Comparison of ENCODE assay signal across 9 mouse cellular contexts in the genomic region with DNA sequence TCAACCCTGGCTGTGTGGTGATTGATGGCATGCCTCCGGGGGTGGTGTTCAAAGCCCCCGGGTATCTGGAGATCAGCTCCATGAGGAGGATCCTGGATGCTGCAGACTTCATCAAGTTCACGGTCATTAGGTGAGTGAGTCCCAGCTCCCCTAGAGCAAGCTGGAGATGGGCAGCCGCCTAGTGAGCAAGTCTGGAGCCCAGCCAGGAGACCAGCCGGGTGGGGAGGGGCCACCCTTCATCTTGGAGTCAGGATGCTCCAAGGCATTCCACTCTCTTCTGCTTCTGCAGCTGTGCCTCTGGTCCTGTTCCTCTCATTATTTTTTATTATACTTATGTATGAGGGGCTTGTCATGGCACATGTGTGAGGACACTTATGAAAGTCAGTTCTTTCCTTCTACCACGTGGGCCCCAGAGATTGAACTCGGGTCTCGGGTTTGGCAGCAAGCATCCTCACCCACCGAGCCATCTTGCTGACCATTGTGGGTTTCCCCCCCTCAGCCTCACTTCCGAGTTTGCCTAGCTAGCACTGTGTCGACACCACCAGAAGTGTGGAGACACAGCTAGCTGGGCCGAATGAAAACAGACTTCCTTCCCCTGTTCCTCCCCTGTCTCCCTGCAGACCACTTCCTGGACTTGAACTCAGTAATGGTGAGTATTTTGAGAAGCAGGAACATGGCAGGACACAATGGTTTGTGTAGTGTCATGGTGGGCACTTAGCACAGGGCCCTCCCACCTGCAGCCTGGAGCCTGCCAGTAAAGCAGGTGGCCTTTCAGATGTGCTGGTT. TPM values are rescaled to one million over a fixed set of nuclear protein-coding genes. Genes with fewer than 3 reads are reported as not detected.
DNase-seq lines count a peak whose midpoint lies in the region; ATAC-seq and TF ChIP-seq lines count a peak whose summit lies in the region.
"Had no signal": no experiment of that assay in that cellular context is flagged by ENCODE, and none has a peak within 500 bp of the region (broad histone marks: within the 10 kb centered on the region; RNA-seq: fewer than 3 reads in every experiment).

No protein-coding gene starts in this region.

- H3K27ac ChIP-seq in intestine, embryonic 15.5 days, result no peak overlapping the region
- H3K27ac ChIP-seq in intestine, embryonic 16.5 days (ENCODE audit: low read length), result no peak overlapping the region
- peak overlapping the region; percentile 76 for H3K27ac ChIP-seq in bone marrow macrophage, adult 2 months (ENCODE audit: insufficient read depth, low read depth, low read length)
- H3K27ac ChIP-seq: limb, embryonic 12.5 days had no signal

- H3K4me3 ChIP-seq in intestine, embryonic 15.5 days (replicated peaks), result no peak overlapping the region
- H3K4me3 ChIP-seq in intestine, embryonic 16.5 days (ENCODE audit: low read length), result no peak overlapping the region
- no peak overlapping the region for H3K4me3 ChIP-seq in lung, adult 2 months (replicated peaks; ENCODE audit: extremely low read depth, low read depth, low read length)
- H3K4me3 ChIP-seq in bone marrow macrophage, adult 2 months (ENCODE audit: insufficient read depth, low read length), result no peak overlapping the region
- H3K4me3 ChIP-seq: limb, embryonic 12.5 days had no signal

- peak; percentile 39 for DNase-seq in lung, postnatal 14 days
- DNase-seq in lung, adult 2 months, result no peak
- DNase-seq in embryo, embryonic 10.5 days (ENCODE audit: low spot score), result no peak
- no peak for DNase-seq in spleen, adult 12 weeks (ENCODE audit: low spot score)

- H3K9me3 ChIP-seq in intestine, embryonic 15.5 days, result no peaks in the 10 kb centered on the region
- no peaks in the 10 kb centered on the region for H3K9me3 ChIP-seq in intestine, embryonic 16.5 days (ENCODE audit: control insufficient read depth, low read length)

- H3K36me3 ChIP-seq in intestine, embryonic 15.5 days, result no peaks in the 10 kb centered on the region
- H3K36me3 ChIP-seq in intestine, embryonic 16.5 days (ENCODE audit: control insufficient read depth, insufficient read depth, low read length), result no peaks in the 10 kb centered on the region

- H3K27me3 ChIP-seq in intestine, embryonic 15.5 days (replicated peaks), result no peaks in the 10 kb centered on the region
- H3K27me3 ChIP-seq in intestine, embryonic 16.5 days (replicated peaks; ENCODE audit: control insufficient read depth, insufficient read depth, low read length), result no peaks in the 10 kb centered on the region
- H3K27me3 ChIP-seq: limb, embryonic 12.5 days had no signal

- no peak for TF ChIP-seq CTCF in lung, adult 2 months (IDR thresholded peaks at IDR 0.05; ENCODE audit: insufficient read depth, low read length)
- no peak for TF ChIP-seq CTCF in bone marrow macrophage, adult 2 months (IDR thresholded peaks at IDR 0.05; ENCODE audit: low read depth, low read length)

- H3K4me1 ChIP-seq in intestine, embryonic 15.5 days (replicated peaks), result peaks cover 4% of the 10 kb centered on the region; the same call in 1 of the 2 replicates
- H3K4me1 ChIP-seq in intestine, embryonic 16.5 days (ENCODE audit: control insufficient read depth, insufficient read depth, low read length), result 0 out of 2 replicates have a peak, but pooled peaks cover 4% of the 10 kb centered on the region
- H3K4me1 ChIP-seq in lung, adult 2 months (ENCODE audit: control insufficient read depth, insufficient read depth, low read length), result peaks cover 4% of the 10 kb centered on the region
- H3K4me1 ChIP-seq in bone marrow macrophage, adult 2 months (ENCODE audit: control insufficient read depth, insufficient read depth, low read length), result peaks cover 18% of the 10 kb centered on the region
- H3K4me1 ChIP-seq: limb, embryonic 12.5 days had no signal

- 0 out of 2 replicates have a peak overlapping the region, but pooled peaks have one; percentile 10 for H3K9ac ChIP-seq in intestine, embryonic 15.5 days
- H3K9ac ChIP-seq in intestine, embryonic 16.5 days (ENCODE audit: low read depth, low read length), result no peak overlapping the region
- H3K9ac ChIP-seq: limb, embryonic 12.5 days had no signal

- 62% methylated on average over 12 of the region's 12 CpGs for WGBS in intestine, embryonic 15.5 days
- 61% methylated on average over 12 of the region's 12 CpGs for WGBS in intestine, embryonic 16.5 days
- 42% methylated on average over 12 of the region's 12 CpGs for WGBS in lung, adult 2 months

- peak; percentile 32; the same call in 1 of the 2 replicates for ATAC-seq in intestine, embryonic 15.5 days
- ATAC-seq in intestine, embryonic 16.5 days, result no peak
- ATAC-seq in megakaryocyte, adult 5-6 weeks (ENCODE audit: poor library complexity, severe bottlenecking), result peak; percentile 79

- no peak overlapping the region for H3K4me2 ChIP-seq in intestine, embryonic 15.5 days (replicated peaks)
- H3K4me2 ChIP-seq in intestine, embryonic 16.5 days (ENCODE audit: low read depth, low read length), result no peak overlapping the region
- H3K4me2 ChIP-seq: limb, embryonic 12.5 days had no signal

- TF ChIP-seq POLR2A in lung, adult 2 months (IDR thresholded peaks at IDR 0.05; ENCODE audit: borderline replicate concordance, extremely low read depth, low read depth, low read length), result no peak
- no peak for TF ChIP-seq POLR2A in bone marrow macrophage, adult 2 months (IDR thresholded peaks at IDR 0.05; ENCODE audit: borderline replicate concordance, low read depth, low read length)

RNA-seq across cellular contexts. Expression of a gene that starts 15.2 kb away (rescaled TPM):
- 4.2 and 6.0 TPM in 2 replicates for polyA plus RNA-seq in intestine, embryonic 15.5 days (2015; fragmentation: Nextera tagmentation; extraction: Ambion mirVana)
- 5.7 and 6.6 TPM in 2 replicates for polyA plus RNA-seq in intestine, embryonic 16.5 days (2015; fragmentation: Nextera tagmentation; extraction: Ambion mirVana)
- polyA plus RNA-seq in lung, adult 2 months (2012; rRNA removed), result 32.0 and 37.8 TPM in 2 replicates
- polyA plus RNA-seq in bone marrow macrophage, adult 2 months (2012; ENCODE audit: insufficient read depth, insufficient read length, missing spikeins), result 373 and 392 TPM in 2 replicates
- total RNA-seq in megakaryocyte, adult 5-6 weeks (2015), result 284 and 306 TPM in 2 replicates
- 339 and 371 TPM in 2 replicates for total RNA-seq in megakaryocyte, adult 5-6 weeks (2017)

RNA-seq across cellular contexts. Expression of a gene that starts 30.4 kb away (rescaled TPM):
- polyA plus RNA-seq in intestine, embryonic 15.5 days (2015; fragmentation: Nextera tagmentation; extraction: Ambion mirVana), result 8.1 and 8.3 TPM in 2 replicates
- polyA plus RNA-seq in intestine, embryonic 16.5 days (2015; fragmentation: Nextera tagmentation; extraction: Ambion mirVana), result 7.0 TPM in 2 replicates
- polyA plus RNA-seq in lung, adult 2 months (2012; rRNA removed), result 5.2 and 5.4 TPM in 2 replicates
- 5.5 and 7.3 TPM in 2 replicates for polyA plus RNA-seq in bone marrow macrophage, adult 2 months (2012; ENCODE audit: insufficient read depth, insufficient read length, missing spikeins)
- 2.7 and 4.4 TPM in 2 replicates for total RNA-seq in megakaryocyte, adult 5-6 weeks (2015)
- 2.5 and 3.2 TPM in 2 replicates for total RNA-seq in megakaryocyte, adult 5-6 weeks (2017)

RNA-seq across cellular contexts. Expression of a gene that starts 37.6 kb away (rescaled TPM):
- 33.1 and 34.6 TPM in 2 replicates for polyA plus RNA-seq in intestine, embryonic 15.5 days (2015; fragmentation: Nextera tagmentation; extraction: Ambion mirVana)
- 26.6 and 28.5 TPM in 2 replicates for polyA plus RNA-seq in intestine, embryonic 16.5 days (2015; fragmentation: Nextera tagmentation; extraction: Ambion mirVana)
- polyA plus RNA-seq in lung, adult 2 months (2012; rRNA removed), result 12.5 and 13.3 TPM in 2 replicates
- polyA plus RNA-seq in bone marrow macrophage, adult 2 months (2012; ENCODE audit: insufficient read depth, insufficient read length, missing spikeins), result 4.9 and 5.8 TPM in 2 replicates
- 2.9 and 3.4 TPM in 2 replicates for total RNA-seq in megakaryocyte, adult 5-6 weeks (2015)
- total RNA-seq in megakaryocyte, adult 5-6 weeks (2017), result 1.8 and 2.1 TPM in 2 replicates
